Mouse (Mus musculus) liver, embryonic 16.5 days (tissue): ENCODE measurements around the gene Wfikkn1. TPM values are rescaled to one million over a fixed set of nuclear protein-coding genes. Genes with fewer than 3 reads are reported as not detected.
A peak's percentile ranks its signal among the peaks of the same experiment; 100 is the strongest.

Source experiments
- ATAC-seq: fragments of 200-750 bp; cut with Nextera tagmentation; 2 replicates; pipeline ENCODE4 v1.8.0; 2017; ENCODE audit warnings: low read depth, mild to moderate bottlenecking, moderate number of reproducible peaks, moderate library complexity
- H3K27ac ChIP-seq: fragments of 300-500 bp; sonication (generic); 2 replicates; pipeline ENCODE4 v1.5.1; 2014; ENCODE audit warnings: mild to moderate bottlenecking, low read length
- H3K27me3 ChIP-seq: fragments of 300-500 bp; sonication (generic); 2 replicates; pipeline ENCODE4 v1.6.1; 2014; ENCODE audit warnings: low read depth, low read length, mixed read lengths; ENCODE audit not compliant: control insufficient read depth, insufficient read depth
- H3K36me3 ChIP-seq: fragments of 300-500 bp; sonication (generic); 2 replicates; pipeline ENCODE4 v1.6.1; 2014; ENCODE audit warnings: mild to moderate bottlenecking; ENCODE audit not compliant: control insufficient read depth, insufficient read depth
- H3K4me1 ChIP-seq: fragments of 300-500 bp; sonication (generic); 2 replicates; pipeline ENCODE4 v1.6.1; 2014; ENCODE audit warnings: low read depth, low read length, mixed read lengths; ENCODE audit not compliant: control insufficient read depth
- H3K4me2 ChIP-seq: fragments of 300-500 bp; sonication (generic); 2 replicates; pipeline ENCODE4 v1.6.1; 2014; ENCODE audit warnings: low read depth, low read length, mixed read lengths
- H3K4me3 ChIP-seq: fragments of 300-500 bp; sonication (generic); 2 replicates; pipeline ENCODE4 v1.5.1; 2014; ENCODE audit warnings: low read depth, mild to moderate bottlenecking, low read length
- H3K9ac ChIP-seq: fragments of 300-500 bp; sonication (generic); 2 replicates; pipeline ENCODE4 v1.6.1; 2014; ENCODE audit warnings: low read depth, low read length
- H3K9me3 ChIP-seq: fragments of 300-500 bp; sonication (generic); replicated peaks from 2 replicates; pipeline ENCODE4 v1.6.1; 2016; ENCODE audit warnings: low read length; ENCODE audit not compliant: control insufficient read depth
- WGBS: fragments of 180-500 bp; shearing (Covaris S2); extraction: QIAGEN DNeasy Blood & Tissue Kit; methylation state at CpG from one replicate; pipeline ENCODE4 v1.1.7; 2014; ENCODE audit not compliant: insufficient replicate concordance; 5-methylcytosine and 5-hydroxymethylcytosine counted together
- polyA plus RNA-seq: library from polyadenylated mRNA; unstranded; fragments of >200 nt; fragmentation: Nextera tagmentation; extraction: Ambion mirVana; gene quantifications from 2 replicates; pipeline ENCODE4 v1.2.1, GENCODE M21; 2015

Wfikkn1 gene
- 0.30 and 0.42 TPM in 2 replicates for polyA plus RNA-seq

GRCm38 (mm10) chr17:25880196-25880910 lies at the start of gene Wfikkn1:
Gene Wfikkn1, minus strand, starts transcription at chr17:25880858.
- Histone ChIP-seq H3K4me1 (peaks cover 34% of the 10 kb centered on the region), H3K27me3 (no peaks in the 10 kb centered on the region), H3K9ac (no peak within 1 kb of the TSS), H3K9me3 (no peaks in the 10 kb centered on the region), H3K4me2 (no peak within 1 kb of the TSS), H3K4me3 (no peak within 1 kb of the TSS), H3K36me3 (peaks cover 5% of the 10 kb centered on the region), H3K27ac (no peak within 1 kb of the TSS)
- ATAC-seq = peak; percentile 19
- 62% methylated on average over 5 of the region's 5 CpGs for WGBS

GRCm38 (mm10) chr17:25925348-25925747 lies 44.7 kb upstream of the Wfikkn1 start:
- Histone ChIP-seq H3K4me1 (peaks cover 9% of the 10 kb centered on the region), H3K4me3 (no peak overlapping the region), H3K36me3 (peaks cover 55% of the 10 kb centered on the region), H3K4me2 (no peak overlapping the region), H3K27me3 (no peaks in the 10 kb centered on the region), H3K9me3 (no peaks in the 10 kb centered on the region), H3K27ac (no peak overlapping the region), H3K9ac (no peak overlapping the region)
- WGBS = 72% methylated on average over 2 of the region's 2 CpGs
- no peak for ATAC-seq

GRCm38 (mm10) chr17:25922120-25922519 lies 41.5 kb upstream of the Wfikkn1 start:
- Histone ChIP-seq H3K27ac (no peak overlapping the region), H3K27me3 (no peaks in the 10 kb centered on the region), H3K4me1 (peaks cover 29% of the 10 kb centered on the region), H3K4me2 (no peak overlapping the region), H3K4me3 (no peak overlapping the region), H3K9ac (no peak overlapping the region), H3K36me3 (peaks cover 26% of the 10 kb centered on the region), H3K9me3 (no peaks in the 10 kb centered on the region)
- WGBS = 65% methylated on average over 5 of the region's 5 CpGs
- no peak for ATAC-seq

GRCm38 (mm10) chr17:25919786-25920642 lies 39.4 kb upstream of the Wfikkn1 start:
- peak; percentile 88 for ATAC-seq
- peak overlapping the region; percentile 73 for H3K9ac ChIP-seq
- H3K9me3 ChIP-seq = no peaks in the 10 kb centered on the region
- peaks cover 29% of the 10 kb centered on the region for H3K4me1 ChIP-seq
- no peaks in the 10 kb centered on the region for H3K27me3 ChIP-seq
- H3K27ac ChIP-seq = peak overlapping the region; percentile 92
- H3K4me3 ChIP-seq = peak overlapping the region; percentile 88
- WGBS = 1% methylated on average over 38 of the region's 40 CpGs
- peaks cover 5% of the 10 kb centered on the region; the same call in 1 of the 2 replicates for H3K36me3 ChIP-seq
- peak overlapping the region; percentile 97 for H3K4me2 ChIP-seq

- peaks cover 35% of the 10 kb centered on the region for H3K4me1 ChIP-seq
- H3K4me3 ChIP-seq = peak within 1 kb of the TSS; percentile 88
- H3K27ac ChIP-seq = peak within 1 kb of the TSS; percentile 92
- H3K9me3 ChIP-seq = no peaks in the 10 kb centered on the region
- H3K36me3 ChIP-seq = peaks cover under 1% of the 10 kb centered on the region; the same call in 1 of the 2 replicates
- no peak for ATAC-seq
- under 1% methylated on average over 70 of the region's 78 CpGs for WGBS
- H3K27me3 ChIP-seq = no peaks in the 10 kb centered on the region
- peak within 1 kb of the TSS; percentile 88 for H3K9ac ChIP-seq
- peak within 1 kb of the TSS; percentile 97 for H3K4me2 ChIP-seq
These were observed 38.6 kb upstream of the Wfikkn1 start, which contains the start of gene Rab40c for GRCm38 (mm10) chr17:25919144-25919785. Gene Rab40c, minus strand, starts transcription at chr17:25919727.

GRCm38 (mm10) chr17:25918037-25918750 lies 37.5 kb upstream of the Wfikkn1 start:
- 82% methylated on average over 9 of the region's 9 CpGs for WGBS
- Histone ChIP-seq H3K9ac (peak overlapping the region; percentile 88), H3K27ac (no peak overlapping the region), H3K4me1 (peaks cover 45% of the 10 kb centered on the region), H3K9me3 (no peaks in the 10 kb centered on the region), H3K4me2 (peak overlapping the region; percentile 96), H3K4me3 (peak overlapping the region; percentile 88), H3K36me3 (no peaks in the 10 kb centered on the region), H3K27me3 (no peaks in the 10 kb centered on the region)
- no peak for ATAC-seq

- no peak overlapping the region for H3K27ac ChIP-seq
- 55% methylated on average over 8 of the region's 8 CpGs for WGBS
- no peak for ATAC-seq
- H3K4me3 ChIP-seq = no peak overlapping the region
- no peak overlapping the region for H3K4me2 ChIP-seq
- H3K36me3 ChIP-seq = no peaks in the 10 kb centered on the region
- no peaks in the 10 kb centered on the region for H3K9me3 ChIP-seq
- H3K9ac ChIP-seq = no peak overlapping the region
- H3K27me3 ChIP-seq = no peaks in the 10 kb centered on the region
- peaks cover 46% of the 10 kb centered on the region for H3K4me1 ChIP-seq
These were observed 36.4 kb upstream of the Wfikkn1 start for GRCm38 (mm10) chr17:25916931-25917647.

- ATAC-seq = no peak
- peaks cover 36% of the 10 kb centered on the region for H3K4me1 ChIP-seq
These were observed 33.6 kb upstream of the Wfikkn1 start for GRCm38 (mm10) chr17:25914295-25914694.

More at GRCm38 (mm10) chr17:25914295-25914694, 33.6 kb upstream of the Wfikkn1 start:
- Histone ChIP-seq H3K9ac (no peak overlapping the region), H3K27me3 (no peaks in the 10 kb centered on the region), H3K36me3 (no peaks in the 10 kb centered on the region), H3K4me2 (no peak overlapping the region), H3K4me3 (no peak overlapping the region), H3K9me3 (no peaks in the 10 kb centered on the region), H3K27ac (no peak overlapping the region)
- WGBS = 51% methylated on average over 4 of the region's 4 CpGs
